Mouse (Mus musculus): ENCODE results near the gene Zfp518b. TPM values are rescaled to one million over a fixed set of nuclear protein-coding genes. Genes with fewer than 3 reads are reported as not detected.

Zfp518b gene
- total RNA-seq, 2 experiments from 2014 or later: 14.7 to 14.8 TPM

DNA sequence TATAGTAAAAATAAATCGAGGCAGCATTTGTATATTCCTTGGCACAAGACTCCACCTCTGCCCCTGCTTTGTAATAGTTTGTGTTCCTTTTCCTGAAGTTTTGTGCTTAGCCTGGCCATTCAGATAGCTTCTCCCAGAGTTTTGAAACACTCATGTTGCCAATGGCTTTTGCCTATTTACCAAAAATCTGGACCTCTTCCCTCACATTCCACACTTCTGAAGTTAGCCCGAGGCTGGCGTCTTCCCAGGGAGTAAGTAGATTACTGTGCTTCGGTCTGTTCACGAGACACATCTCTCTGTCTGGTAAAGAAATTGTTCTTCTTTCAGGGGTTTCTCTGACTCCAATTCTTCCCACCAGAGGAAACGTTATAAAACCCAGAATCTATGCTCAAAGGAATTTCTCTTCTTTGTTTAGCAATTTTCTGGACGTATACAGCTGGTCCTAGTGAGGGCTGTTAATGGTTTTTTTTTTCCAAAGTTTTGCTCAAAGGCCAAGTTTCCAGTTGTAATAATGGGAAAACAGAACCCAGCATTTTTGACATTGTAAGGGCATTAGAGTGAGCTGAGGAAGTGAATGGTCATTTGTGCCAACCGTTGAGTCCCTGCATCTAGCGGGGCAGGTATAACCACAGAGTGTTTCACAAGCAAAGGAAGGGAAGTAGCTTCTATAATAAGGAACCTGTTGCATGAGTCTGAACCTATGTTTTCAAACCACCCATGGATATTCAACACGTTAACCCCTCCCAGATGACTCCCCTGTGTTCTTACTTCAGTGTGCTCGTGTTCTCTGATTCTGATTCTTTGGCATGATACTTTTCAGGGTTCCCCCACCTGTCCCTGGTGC is 50.1 kb downstream of the Zfp518b start:
- DNase-seq (ENCODE audit: low spot score in 2 of 2): no peak
- intact Hi-C loops (cut with DNase I): no loop called here

DNA sequence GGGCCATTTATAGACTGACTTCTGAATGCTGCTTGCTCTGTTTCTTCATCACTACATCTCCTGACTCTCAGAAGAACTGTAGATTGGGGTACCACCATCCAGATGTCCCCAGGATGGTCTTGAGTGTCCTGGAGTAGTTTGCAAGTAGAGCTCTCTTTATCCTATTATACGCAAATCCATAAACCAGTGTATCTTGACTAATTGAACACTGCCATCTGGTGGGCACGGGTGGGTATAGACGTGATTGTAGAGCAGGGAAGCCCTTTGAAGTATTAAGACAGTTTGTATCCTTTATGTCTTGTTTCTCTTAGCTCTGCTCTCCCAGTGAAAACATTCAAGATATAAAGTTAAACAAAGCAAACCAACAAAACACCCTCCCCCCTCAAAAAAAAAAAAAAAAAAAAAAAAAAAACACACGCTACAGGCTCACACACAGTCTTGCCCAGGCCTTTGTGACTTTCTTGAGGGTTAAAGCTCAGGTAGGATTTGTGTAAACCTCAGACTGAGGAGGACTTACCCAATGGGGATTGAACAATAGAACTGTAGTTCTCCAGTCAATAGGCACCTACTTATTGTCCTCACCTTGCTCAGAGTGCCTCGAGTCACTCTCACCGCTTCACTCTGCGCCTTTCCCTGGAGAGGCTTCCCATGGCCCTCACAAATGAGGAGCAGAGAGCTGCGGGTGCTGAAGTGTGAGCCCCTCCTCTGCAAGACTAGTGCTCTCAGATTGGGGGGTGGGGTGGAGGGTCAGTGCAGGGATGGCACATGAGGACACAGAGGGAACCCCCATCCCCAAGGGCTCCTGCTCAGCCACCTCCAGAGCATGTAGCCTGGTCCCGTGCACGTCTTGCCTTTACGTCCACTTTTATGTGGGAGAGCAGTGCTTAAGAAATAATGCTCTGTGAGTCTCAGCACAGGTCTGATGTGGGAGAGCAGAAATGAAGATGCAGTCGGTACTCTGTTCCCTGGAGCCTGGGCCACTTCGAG is 51.9 kb downstream of the Zfp518b start:
- DNase-seq (ENCODE audit: low spot score in 2 of 2): peak; percentile 83 to 88
- intact Hi-C loops (cut with DNase I): loop anchor here (1.0 to 2.0 kb wide), 2 partner anchors 52 to 326 kb away; no protein-coding TSS in a partner anchor

DNA sequence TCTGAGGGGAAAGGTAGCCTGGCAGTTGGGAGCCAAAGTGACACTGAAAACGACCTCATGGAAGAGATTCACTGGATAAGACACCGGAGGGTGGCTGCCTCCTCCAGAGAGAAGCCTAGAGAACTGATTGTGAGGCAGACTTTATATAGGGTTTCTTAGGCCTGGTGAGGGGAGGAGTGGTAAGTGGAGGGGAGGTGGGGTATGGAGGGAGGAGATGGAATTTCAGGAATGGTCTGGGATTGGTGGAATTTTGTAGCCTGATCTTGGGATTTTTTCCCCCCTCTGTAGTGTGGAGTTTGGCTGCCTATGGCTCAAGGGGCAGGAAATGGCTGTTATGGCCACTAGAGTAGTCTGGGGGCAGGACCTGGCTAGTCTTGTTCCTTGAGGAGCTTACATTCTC is 56.6 kb downstream of the Zfp518b start:
- intact Hi-C loops (cut with DNase I): no loop called here
- no peak for DNase-seq (ENCODE audit: low spot score in 2 of 2)

DNA sequence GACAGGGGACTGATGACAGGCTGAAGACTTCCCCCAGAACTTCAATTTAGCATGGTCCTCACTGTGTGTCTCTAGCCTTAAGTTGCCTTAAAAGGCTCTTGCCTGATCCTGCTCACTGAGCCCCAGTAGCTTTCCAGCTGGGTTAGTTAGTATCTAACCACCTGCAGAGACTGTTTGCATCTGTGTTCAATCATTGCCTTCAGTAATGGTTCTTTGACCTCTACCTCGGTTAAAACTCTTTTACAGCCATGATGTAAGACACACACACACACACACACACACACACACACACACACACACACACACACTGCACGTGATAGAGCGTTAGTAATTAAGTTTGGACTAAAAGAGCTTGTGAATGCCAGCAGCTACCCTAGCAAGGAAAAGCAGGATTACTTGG is 57.7 kb downstream of the Zfp518b start:
- intact Hi-C loops (cut with DNase I): no loop called here
- DNase-seq (ENCODE audit: low spot score in 2 of 2): no peak

DNA sequence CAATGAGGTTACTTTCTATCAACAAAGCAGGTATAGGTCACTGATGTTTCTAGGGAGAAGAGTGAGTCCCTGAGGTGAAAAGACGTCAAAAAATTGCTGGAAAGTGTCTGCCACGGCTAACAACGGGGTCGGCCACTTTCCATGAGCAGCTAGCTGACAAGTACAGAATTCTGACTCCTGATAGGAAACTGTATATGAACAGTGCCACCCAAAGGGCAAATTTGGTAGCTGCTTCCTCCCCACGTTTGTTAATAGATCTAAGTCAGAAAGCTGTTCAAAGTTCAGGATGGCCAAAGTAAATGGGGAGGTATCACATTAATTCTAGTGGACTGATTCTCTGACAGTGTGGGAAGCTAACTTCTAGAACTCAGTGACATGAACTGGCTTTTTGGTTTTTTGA is 63.8 kb downstream of the Zfp518b start:
- intact Hi-C loops (cut with DNase I): loop anchor here (1.0 kb wide), 1 partner anchor 40 kb away; no protein-coding TSS in a partner anchor
- peak; percentile 57 to 72 for DNase-seq (ENCODE audit: low spot score in 2 of 2)

DNA sequence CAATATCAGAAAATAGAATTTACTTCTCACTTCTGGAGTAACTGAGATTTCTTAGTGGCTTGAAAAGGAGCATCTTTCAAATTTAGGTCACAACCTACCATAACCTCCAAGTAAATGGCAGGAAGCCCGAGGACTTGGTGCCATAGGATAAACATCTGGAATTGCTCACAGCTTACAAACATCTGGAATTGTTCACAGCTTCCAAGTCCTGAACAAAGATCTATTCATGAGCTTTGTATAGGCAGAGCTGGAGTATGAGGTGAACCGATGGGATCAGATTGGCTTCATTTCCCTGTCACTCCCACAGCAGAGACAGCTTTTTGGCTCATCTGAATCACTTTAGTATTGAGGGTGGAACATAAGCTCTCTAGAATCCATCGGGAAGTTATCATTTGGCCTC is 65.7 kb downstream of the Zfp518b start:
- intact Hi-C loops (cut with DNase I): no loop called here
- no peak for DNase-seq (ENCODE audit: low spot score in 2 of 2)

Other genes with a start within 250 kb of the Zfp518b start
- 1 to 10 TPM; 1.1 to 1.2 TPM for gene Slc2a9, start 181.7 kb downstream of the Zfp518b start, total RNA-seq (2021)
- gene Wdr1, start 121.6 kb downstream of the Zfp518b start, total RNA-seq (2021): 100 to 1,000 TPM; 155 TPM
- under 1 TPM in 1 of 2 experiments, not detected in 1; 0.21 TPM for gene Clnk, start 192.0 kb upstream of the Zfp518b start, total RNA-seq (2021)